Mouse (Mus musculus): ENCODE measurements around the gene Scd1. TPM values are rescaled to one million over a fixed set of nuclear protein-coding genes. Genes with fewer than 3 reads are reported as not detected.
"Not testable (repeated sequence)": the region's sequence is repeated elsewhere in the genome, so short reads cannot be mapped to it uniquely, and the experiment has no call there.

Gene Scd1
- polyA plus RNA-seq, 1 experiment from 2014 or later, result 2.2 TPM

- H3K9ac ChIP-seq (ENCODE audit: low read depth, low read length), result no peak overlapping the region
- no peak overlapping the region for H3K4me3 ChIP-seq (replicated peaks; ENCODE audit: low read depth, low read length)
- no peak for DNase-seq (ENCODE audit: low spot score)
- ATAC-seq (replicated peaks; ENCODE audit: low FRiP score, low read depth), result no peak
- H3K9me3 ChIP-seq (replicated peaks; ENCODE audit: low read length), result no peaks in the 10 kb centered on the region
- no peaks in the 10 kb centered on the region for H3K27me3 ChIP-seq (ENCODE audit: insufficient read depth, low read length)
- H3K36me3 ChIP-seq (ENCODE audit: insufficient read depth, low read length), result no peaks in the 10 kb centered on the region
- TF ChIP-seq CTCF (IDR thresholded peaks at IDR 0.05; ENCODE audit: low read depth), result no peak
- H3K27ac ChIP-seq, result no peak overlapping the region
- H3K4me2 ChIP-seq (ENCODE audit: low read length), result no peak overlapping the region
- 29% methylated on average over 3 of the region's 3 CpGs for WGBS
- no peaks in the 10 kb centered on the region for H3K4me1 ChIP-seq (replicated peaks; ENCODE audit: insufficient read depth, low read length)
These were observed 31.1 kb downstream of the Scd1 start for GRCm38 (mm10) chr19:44376511-44376951.

DNA sequence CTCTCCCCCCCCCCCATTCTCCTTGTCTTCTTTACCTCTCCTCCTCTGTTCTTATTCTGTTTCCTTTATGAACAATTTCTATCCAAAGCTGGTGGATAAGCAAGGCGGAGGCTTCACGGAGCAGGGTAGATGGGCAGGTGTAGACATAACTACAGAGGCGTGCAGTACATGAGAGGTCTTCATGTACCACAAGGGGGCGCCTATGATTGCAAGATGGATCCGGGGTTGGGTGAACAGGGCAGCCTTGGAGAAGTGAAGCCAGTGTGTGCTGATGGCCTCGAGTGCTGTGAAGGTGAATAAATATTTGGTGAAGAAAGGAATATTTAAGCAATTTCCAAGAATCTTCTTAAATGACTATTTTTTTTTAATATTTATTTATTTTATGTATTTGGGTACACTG is 34.7 kb downstream of the Scd1 start:
- H3K27me3 ChIP-seq (ENCODE audit: insufficient read depth, low read length), result no peaks in the 10 kb centered on the region
- no peak overlapping the region for H3K27ac ChIP-seq
- no peak overlapping the region for H3K4me3 ChIP-seq (replicated peaks; ENCODE audit: low read depth, low read length)
- ATAC-seq (replicated peaks; ENCODE audit: low FRiP score, low read depth) (peak; percentile 87; the same call in 1 of the 2 replicates), DNase-seq (ENCODE audit: low spot score) (peak; percentile 92)
- no peaks in the 10 kb centered on the region for H3K4me1 ChIP-seq (replicated peaks; ENCODE audit: insufficient read depth, low read length)
- WGBS, result 24% methylated on average over 6 of the region's 6 CpGs
- H3K9ac ChIP-seq (ENCODE audit: low read depth, low read length), result no peak overlapping the region
- no peaks in the 10 kb centered on the region for H3K9me3 ChIP-seq (replicated peaks; ENCODE audit: low read length)
- TF ChIP-seq CTCF (IDR thresholded peaks at IDR 0.05; ENCODE audit: low read depth), result peak; percentile 92
- no peak overlapping the region for H3K4me2 ChIP-seq (ENCODE audit: low read length)
- no peaks in the 10 kb centered on the region for H3K36me3 ChIP-seq (ENCODE audit: insufficient read depth, low read length)

DNA sequence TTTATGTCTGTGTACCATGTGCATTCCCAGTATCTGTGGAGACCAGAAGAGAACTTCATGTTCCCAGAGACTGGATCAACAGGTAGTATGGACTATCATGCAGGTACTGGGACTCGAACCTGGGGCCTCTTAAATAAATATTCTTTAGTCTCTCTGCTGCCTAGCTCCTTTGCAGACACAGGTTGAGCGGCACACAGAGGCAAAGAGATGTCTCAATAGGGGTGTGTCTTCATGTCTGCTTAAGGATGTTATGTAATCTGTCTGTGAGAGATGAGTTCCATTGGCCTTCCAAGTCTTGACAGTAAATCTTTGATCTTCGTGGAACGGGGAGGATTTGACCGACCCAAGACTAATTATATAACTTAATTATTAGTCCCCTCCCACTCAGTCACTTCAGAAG is 37.4 kb downstream of the Scd1 start:
- no peaks in the 10 kb centered on the region for H3K9me3 ChIP-seq (replicated peaks; ENCODE audit: low read length)

DNA sequence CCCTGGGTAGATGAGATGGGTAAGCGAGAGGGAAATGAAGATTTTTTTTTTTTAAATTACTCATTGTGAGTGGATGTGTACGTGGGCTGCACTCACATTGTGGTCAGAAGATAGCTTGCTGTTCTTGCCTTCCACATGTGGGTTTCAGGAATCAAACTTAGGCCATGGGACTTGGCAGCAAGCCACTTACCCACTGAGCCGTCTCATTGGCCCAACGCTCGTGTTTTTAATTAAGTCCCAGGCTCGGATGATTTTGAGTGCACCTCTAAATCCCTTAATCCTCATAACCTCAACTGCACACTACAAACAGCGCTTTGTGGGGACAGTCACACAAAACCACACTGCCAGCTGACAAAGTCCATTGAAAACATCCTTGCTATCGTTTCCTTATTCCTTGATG is 38.3 kb downstream of the Scd1 start:
- DNase-seq (ENCODE audit: low spot score) (no peak), ATAC-seq (replicated peaks; ENCODE audit: low FRiP score, low read depth) (no peak)
- Histone ChIP-seq H3K9me3 (replicated peaks; ENCODE audit: low read length) (no peaks in the 10 kb centered on the region), H3K27me3 (ENCODE audit: insufficient read depth, low read length) (no peaks in the 10 kb centered on the region), H3K9ac (ENCODE audit: low read depth, low read length) (no peak overlapping the region), H3K36me3 (ENCODE audit: insufficient read depth, low read length) (no peaks in the 10 kb centered on the region), H3K4me2 (ENCODE audit: low read length) (no peak overlapping the region), H3K4me1 (replicated peaks; ENCODE audit: insufficient read depth, low read length) (0 out of 2 replicates have a peak, but pooled peaks cover 4% of the 10 kb centered on the region), H3K4me3 (replicated peaks; ENCODE audit: low read depth, low read length) (no peak overlapping the region), H3K27ac (no peak overlapping the region)
- TF ChIP-seq CTCF (IDR thresholded peaks at IDR 0.05; ENCODE audit: low read depth), result no peak
- WGBS, result 57% methylated on average over 8 of the region's 8 CpGs

More for the DNA sequence above, 37.4 kb downstream of the Scd1 start:
- no peak overlapping the region for H3K4me2 ChIP-seq (ENCODE audit: low read length)
- ATAC-seq (replicated peaks; ENCODE audit: low FRiP score, low read depth), result no peak
- H3K27ac ChIP-seq, result no peak overlapping the region
- H3K27me3 ChIP-seq (ENCODE audit: insufficient read depth, low read length), result no peaks in the 10 kb centered on the region
- TF ChIP-seq CTCF (IDR thresholded peaks at IDR 0.05; ENCODE audit: low read depth), result no peak
- no peak for DNase-seq (ENCODE audit: low spot score)
- H3K9ac ChIP-seq (ENCODE audit: low read depth, low read length), result no peak overlapping the region
- 53% methylated on average over 5 of the region's 5 CpGs for WGBS
- H3K4me1 ChIP-seq (replicated peaks; ENCODE audit: insufficient read depth, low read length), result 0 out of 2 replicates have a peak, but pooled peaks cover 4% of the 10 kb centered on the region
- no peaks in the 10 kb centered on the region for H3K36me3 ChIP-seq (ENCODE audit: insufficient read depth, low read length)
- H3K4me3 ChIP-seq (replicated peaks; ENCODE audit: low read depth, low read length), result no peak overlapping the region

DNA sequence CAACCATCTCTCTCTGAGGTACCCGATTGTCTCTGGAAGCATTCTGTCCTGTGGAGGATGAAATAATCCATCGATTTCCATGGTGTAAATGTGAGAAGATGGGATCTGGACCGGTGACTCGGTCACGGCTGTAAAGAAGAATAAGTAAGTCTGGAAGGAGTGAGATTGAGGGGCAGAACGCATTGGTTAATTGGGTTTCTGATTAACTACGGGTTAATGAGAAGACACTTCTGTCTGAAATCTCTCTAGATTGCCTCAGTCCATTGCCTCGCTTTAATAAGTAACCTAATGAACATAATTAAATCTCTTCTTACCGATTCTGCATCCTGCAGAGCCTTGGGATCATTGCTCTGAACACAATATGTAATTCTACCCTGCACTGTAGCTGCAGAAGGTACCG is 40.6 kb downstream of the Scd1 start:
- H3K4me1 ChIP-seq (replicated peaks; ENCODE audit: insufficient read depth, low read length); H3K9me3 ChIP-seq (replicated peaks; ENCODE audit: low read length); H3K36me3 ChIP-seq (ENCODE audit: insufficient read depth, low read length); H3K4me3 ChIP-seq (replicated peaks; ENCODE audit: low read depth, low read length); H3K27me3 ChIP-seq (ENCODE audit: insufficient read depth, low read length); ATAC-seq (replicated peaks; ENCODE audit: low FRiP score, low read depth); H3K27ac ChIP-seq; DNase-seq (ENCODE audit: low spot score); H3K9ac ChIP-seq (ENCODE audit: low read depth, low read length); H3K4me2 ChIP-seq (ENCODE audit: low read length): not testable (repeated sequence)
- WGBS, result 38% methylated on average over 10 of the region's 10 CpGs

GRCm38 (mm10) chr19:44365733-44366132 is 41.9 kb downstream of the Scd1 start:
- Histone ChIP-seq H3K9me3 (replicated peaks; ENCODE audit: low read length) (no peaks in the 10 kb centered on the region), H3K4me1 (replicated peaks; ENCODE audit: insufficient read depth, low read length) (0 out of 2 replicates have a peak, but pooled peaks cover 4% of the 10 kb centered on the region), H3K9ac (ENCODE audit: low read depth, low read length) (no peak overlapping the region), H3K27me3 (ENCODE audit: insufficient read depth, low read length) (no peaks in the 10 kb centered on the region), H3K4me2 (ENCODE audit: low read length) (no peak overlapping the region), H3K27ac (no peak overlapping the region), H3K4me3 (replicated peaks; ENCODE audit: low read depth, low read length) (no peak overlapping the region), H3K36me3 (ENCODE audit: insufficient read depth, low read length) (no peaks in the 10 kb centered on the region)
- ATAC-seq (replicated peaks; ENCODE audit: low FRiP score, low read depth) (no peak), DNase-seq (ENCODE audit: low spot score) (no peak)
- 91% methylated on average over 4 of the region's 4 CpGs for WGBS
- TF ChIP-seq CTCF (IDR thresholded peaks at IDR 0.05; ENCODE audit: low read depth), result no peak

DNA sequence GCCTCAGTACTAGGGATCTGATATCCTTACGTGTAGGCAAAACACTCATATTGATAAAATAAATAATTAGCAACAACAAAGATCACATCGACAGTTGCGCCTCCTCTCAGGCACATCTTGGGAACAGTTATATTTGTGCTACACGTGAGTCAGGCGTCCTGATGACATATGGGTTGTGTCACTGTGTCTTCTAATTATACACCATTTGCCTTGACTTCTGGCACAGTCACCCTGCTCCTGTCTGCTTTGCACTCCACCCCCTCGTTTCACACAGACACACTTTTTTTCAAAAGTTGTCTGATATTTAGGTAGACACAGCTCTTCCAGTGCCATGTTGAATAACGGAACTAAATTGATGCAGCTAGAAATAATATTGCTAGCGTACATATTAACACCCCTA is 43.6 kb downstream of the Scd1 start:
- Histone ChIP-seq H3K27ac (no peak overlapping the region), H3K36me3 (ENCODE audit: insufficient read depth, low read length) (no peaks in the 10 kb centered on the region), H3K9me3 (replicated peaks; ENCODE audit: low read length) (no peaks in the 10 kb centered on the region), H3K4me3 (replicated peaks; ENCODE audit: low read depth, low read length) (no peak overlapping the region), H3K4me2 (ENCODE audit: low read length) (no peak overlapping the region), H3K9ac (ENCODE audit: low read depth, low read length) (no peak overlapping the region), H3K27me3 (ENCODE audit: insufficient read depth, low read length) (no peaks in the 10 kb centered on the region), H3K4me1 (replicated peaks; ENCODE audit: insufficient read depth, low read length) (0 out of 2 replicates have a peak, but pooled peaks cover 4% of the 10 kb centered on the region)
- ATAC-seq (replicated peaks; ENCODE audit: low FRiP score, low read depth) (no peak), DNase-seq (ENCODE audit: low spot score) (no peak)
- TF ChIP-seq CTCF (IDR thresholded peaks at IDR 0.05; ENCODE audit: low read depth), result no peak
- 72% methylated on average over 8 of the region's 8 CpGs for WGBS

Data from kidney, postnatal 0 days (tissue).